ENCODE assay signal across 12 mouse cellular contexts in genomic region chr19:24534733-24535132, GRCm38 (mm10). TPM values are rescaled to one million over a fixed set of nuclear protein-coding genes. Genes with fewer than 3 reads are reported as not detected.
A peak's percentile ranks its signal among the peaks of the same experiment; 100 is the strongest.
DNase-seq lines count a peak whose midpoint lies in the region; ATAC-seq and TF ChIP-seq lines count a peak whose summit lies in the region.
"Had no signal": no experiment of that assay in that cellular context is flagged by ENCODE, and none has a peak within 500 bp of the region (broad histone marks: within the 10 kb centered on the region; RNA-seq: fewer than 3 reads in every experiment).

No protein-coding gene starts in this region.

- TF ChIP-seq EP300 in liver, embryonic 14.5 days (IDR thresholded peaks at IDR 0.05; ENCODE audit: low read depth), result peak; percentile 90

- peak; percentile 99 for ATAC-seq in liver, embryonic 14.5 days (ENCODE audit: insufficient read depth)

- H3K36me3 ChIP-seq in heart, embryonic 10.5 days, result no peaks in the 10 kb centered on the region
- H3K36me3 ChIP-seq in liver, embryonic 14.5 days (replicated peaks; ENCODE audit: control insufficient read depth, insufficient read depth, low read depth), result no peaks in the 10 kb centered on the region
- H3K36me3 ChIP-seq: hindbrain, embryonic 12.5 days; limb, embryonic 10.5 days had no signal

- peak overlapping the region; percentile 81 for H3K9ac ChIP-seq in liver, embryonic 14.5 days (replicated peaks)
- H3K9ac ChIP-seq: hindbrain, embryonic 12.5 days had no signal

- TF ChIP-seq CTCF in liver, embryonic 14.5 days (IDR thresholded peaks at IDR 0.05; ENCODE audit: low read depth), result no peak
- no peak for TF ChIP-seq CTCF in left cerebral cortex, adult 2 months (IDR thresholded peaks at IDR 0.05)

- 25% methylated on average over 7 of the region's 7 CpGs for WGBS in heart, embryonic 10.5 days
- 6% methylated on average over 7 of the region's 7 CpGs for WGBS in liver, embryonic 14.5 days (ENCODE audit: insufficient replicate concordance)

- DNase-seq in heart, embryonic 10.5 days (ENCODE audit: low spot score), result peak; percentile 92
- no peak for DNase-seq in heart, adult 8-10 months (ENCODE audit: low spot score)
- peak; percentile 62 for DNase-seq in spleen, adult 12 weeks (ENCODE audit: low spot score)
- no peak for DNase-seq in spleen, adult 18-20 months
- DNase-seq in liver, embryonic 14.5 days (ENCODE audit: low read depth in 3 of 3, low spot score in 3 of 3), result peak; percentile 90 to 92 (median 92)
- no peak for DNase-seq in urinary bladder, postnatal 14 days (ENCODE audit: low spot score)
- DNase-seq in left cerebral cortex, adult 2 months (ENCODE audit: extremely low spot score in 1 of 2, low spot score in 2 of 2), result no peak
- DNase-seq in T-cell, adult 2 months (ENCODE audit: low spot score), result no peak
- DNase-seq: kidney, adult 9 months; lung, postnatal 10 days had no signal

- H3K4me3 ChIP-seq in heart, embryonic 10.5 days, result peak overlapping the region; percentile 18; the same call in 1 of the 2 replicates
- H3K4me3 ChIP-seq in liver, embryonic 14.5 days (ENCODE audit: insufficient read depth in 1 of 2, low read depth in 2 of 2, low read length in 2 of 2), result peak overlapping the region; percentile 42 to 47
- no peak overlapping the region for H3K4me3 ChIP-seq in left cerebral cortex, adult 2 months
- H3K4me3 ChIP-seq: hindbrain, embryonic 12.5 days; limb, embryonic 10.5 days had no signal

- H3K4me2 ChIP-seq in liver, embryonic 14.5 days (ENCODE audit: low read depth), result peak overlapping the region; percentile 90
- H3K4me2 ChIP-seq: hindbrain, embryonic 12.5 days had no signal

- no peaks in the 10 kb centered on the region for H3K27me3 ChIP-seq in heart, embryonic 10.5 days (ENCODE audit: insufficient read depth, poor library complexity, severe bottlenecking)
- no peaks in the 10 kb centered on the region for H3K27me3 ChIP-seq in liver, embryonic 14.5 days (ENCODE audit: control insufficient read depth, insufficient read depth, low read length)
- H3K27me3 ChIP-seq: hindbrain, embryonic 12.5 days had no signal

- peak overlapping the region; percentile 79 for H3K27ac ChIP-seq in heart, embryonic 10.5 days
- peak overlapping the region; percentile 98 for H3K27ac ChIP-seq in liver, embryonic 14.5 days
- H3K27ac ChIP-seq in left cerebral cortex, adult 2 months, result no peak overlapping the region
- H3K27ac ChIP-seq: hindbrain, embryonic 12.5 days; limb, embryonic 10.5 days had no signal

- intact Hi-C loops in left cerebral cortex, adult 2 months (cut with DNase I), result no loop called here

- H3K9me3 ChIP-seq in heart, embryonic 10.5 days, result no peaks in the 10 kb centered on the region
- H3K9me3 ChIP-seq in liver, embryonic 14.5 days (ENCODE audit: control insufficient read depth, low read length), result no peaks in the 10 kb centered on the region
- H3K9me3 ChIP-seq: hindbrain, embryonic 12.5 days; limb, embryonic 10.5 days had no signal

- H3K4me1 ChIP-seq in heart, embryonic 10.5 days, result peaks cover 21% of the 10 kb centered on the region
- peaks cover 42 to 52% of the 10 kb centered on the region in 2 experiments for H3K4me1 ChIP-seq in liver, embryonic 14.5 days (replicated peaks; ENCODE audit: control insufficient read depth in 2 of 2, insufficient read depth in 2 of 2, low read length in 1 of 2)
- H3K4me1 ChIP-seq: hindbrain, embryonic 12.5 days; limb, embryonic 10.5 days had no signal

RNA-seq across cellular contexts. Expression of gene Pip5k1b, which starts 20.9 kb away (rescaled TPM):
- 6.3 and 7.7 TPM in 2 replicates for polyA plus RNA-seq in heart, embryonic 10.5 days (2016; fragmentation: Nextera tagmentation; extraction: Ambion mirVana)
- total RNA-seq in heart, adult 8-10 months (2022), result 10 to 100 TPM; 20.2 to 23.1 (median 21.5) TPM
- 6.9 and 8.1 TPM in 2 replicates for polyA plus RNA-seq in liver, embryonic 14.5 days (2012; rRNA removed)
- 10.8 and 11.9 TPM in 2 replicates for polyA plus RNA-seq in liver, embryonic 14.5 days (2014; fragmentation: Nextera tagmentation; extraction: Ambion mirVana)
- total RNA-seq in left cerebral cortex, adult 2 months (2021), result 10 to 100 TPM; 28.9 to 29.9 TPM

RNA-seq across cellular contexts. Expression of gene Fam122a, which starts 57.6 kb away (rescaled TPM):
- polyA plus RNA-seq in heart, embryonic 10.5 days (2016; fragmentation: Nextera tagmentation; extraction: Ambion mirVana), result 44.5 and 50.9 TPM in 2 replicates
- total RNA-seq in heart, adult 8-10 months (2022), result 10 to 100 TPM; 23.5 to 26.9 (median 26.6) TPM
- 13.0 and 14.9 TPM in 2 replicates for polyA plus RNA-seq in liver, embryonic 14.5 days (2012; rRNA removed)
- polyA plus RNA-seq in liver, embryonic 14.5 days (2014; fragmentation: Nextera tagmentation; extraction: Ambion mirVana), result 22.8 and 25.4 TPM in 2 replicates
- total RNA-seq in left cerebral cortex, adult 2 months (2021), result 10 to 100 TPM; 26.8 to 32.2 TPM

Comparison
In these comparisons a context has a peak if more than half of its experiments do, and no peak if none do; other contexts are left out.
1. DNase-seq: peak in heart, embryonic 10.5 days (single experiment), spleen, adult 12 weeks (single experiment) and liver, embryonic 14.5 days (3 of 3); none in heart, adult 8-10 months (single experiment), spleen, adult 18-20 months (0 of 2), urinary bladder, postnatal 14 days (single experiment), left cerebral cortex, adult 2 months (0 of 2) and T-cell, adult 2 months (single experiment).